Mouse (Mus musculus): ENCODE measurements at regions not wholly inside any gene's neighbourhood (a gene's known extent, or its start where the extent isn't known, plus 50 kb on each side); places are given as distances from the start of the nearest gene placed in this dataset.

GRCm38 (mm10) chr2:115342360-115342759 is 239.2 kb upstream of the BC052040 start:
- H3K27ac ChIP-seq (ENCODE audit: low read length) = no peak overlapping the region
- H3K36me3 ChIP-seq (ENCODE audit: control insufficient read depth, insufficient read depth) = no peaks in the 10 kb centered on the region
- 90% methylated on average over 14 of the region's 14 CpGs for WGBS
- ATAC-seq = no peak
- peaks cover 9% of the 10 kb centered on the region for H3K4me1 ChIP-seq (replicated peaks; ENCODE audit: control insufficient read depth, insufficient read depth, low read length)
- H3K9ac ChIP-seq (replicated peaks; ENCODE audit: low read depth, low read length) = no peak overlapping the region
- H3K27me3 ChIP-seq (replicated peaks; ENCODE audit: control insufficient read depth, insufficient read depth, low read length) = no peaks in the 10 kb centered on the region
- no peak overlapping the region for H3K4me3 ChIP-seq (replicated peaks; ENCODE audit: low read length)
- no peaks in the 10 kb centered on the region for H3K9me3 ChIP-seq (ENCODE audit: control insufficient read depth, low read length)
- no peak overlapping the region for H3K4me2 ChIP-seq (ENCODE audit: low read length)

- Histone ChIP-seq H3K27ac (ENCODE audit: low read length) (no peak overlapping the region), H3K9ac (replicated peaks; ENCODE audit: low read depth, low read length) (no peak overlapping the region), H3K27me3 (replicated peaks; ENCODE audit: control insufficient read depth, insufficient read depth, low read length) (no peaks in the 10 kb centered on the region), H3K4me2 (ENCODE audit: low read length) (peak overlapping the region; percentile 25; the same call in 1 of the 2 replicates), H3K9me3 (ENCODE audit: control insufficient read depth, low read length) (no peaks in the 10 kb centered on the region), H3K36me3 (ENCODE audit: control insufficient read depth, insufficient read depth) (no peaks in the 10 kb centered on the region), H3K4me1 (replicated peaks; ENCODE audit: control insufficient read depth, insufficient read depth, low read length) (peaks cover 5% of the 10 kb centered on the region), H3K4me3 (replicated peaks; ENCODE audit: low read length) (no peak overlapping the region)
- 33% methylated on average over 6 of the region's 6 CpGs for WGBS
- ATAC-seq = no peak
Observed at GRCm38 (mm10) chr2:115346551-115346950, 235.0 kb upstream of the BC052040 start.

- WGBS = 20% methylated on average over 2 of the region's 2 CpGs
- Histone ChIP-seq H3K27ac (ENCODE audit: low read length) (no peak overlapping the region), H3K4me3 (replicated peaks; ENCODE audit: low read length) (no peak overlapping the region), H3K9ac (replicated peaks; ENCODE audit: low read depth, low read length) (no peak overlapping the region), H3K36me3 (ENCODE audit: control insufficient read depth, insufficient read depth) (no peaks in the 10 kb centered on the region), H3K4me2 (ENCODE audit: low read length) (no peak overlapping the region), H3K27me3 (replicated peaks; ENCODE audit: control insufficient read depth, insufficient read depth, low read length) (no peaks in the 10 kb centered on the region), H3K9me3 (ENCODE audit: control insufficient read depth, low read length) (no peaks in the 10 kb centered on the region), H3K4me1 (replicated peaks; ENCODE audit: control insufficient read depth, insufficient read depth, low read length) (peaks cover 5% of the 10 kb centered on the region)
- no peak for ATAC-seq
Observed at GRCm38 (mm10) chr2:115348263-115348662, 233.3 kb upstream of the BC052040 start.

- H3K4me3 ChIP-seq (replicated peaks; ENCODE audit: low read length) = no peak overlapping the region
- H3K9ac ChIP-seq (replicated peaks; ENCODE audit: low read depth, low read length) = no peak overlapping the region
- H3K4me1 ChIP-seq (replicated peaks; ENCODE audit: control insufficient read depth, insufficient read depth, low read length) = no peaks in the 10 kb centered on the region
- H3K27me3 ChIP-seq (replicated peaks; ENCODE audit: control insufficient read depth, insufficient read depth, low read length) = no peaks in the 10 kb centered on the region
- H3K9me3 ChIP-seq (ENCODE audit: control insufficient read depth, low read length) = no peaks in the 10 kb centered on the region
- H3K27ac ChIP-seq (ENCODE audit: low read length) = no peak overlapping the region
- ATAC-seq = no peak
- WGBS = 89% methylated on average over 6 of the region's 6 CpGs
- no peak overlapping the region for H3K4me2 ChIP-seq (ENCODE audit: low read length)
- H3K36me3 ChIP-seq (ENCODE audit: control insufficient read depth, insufficient read depth) = no peaks in the 10 kb centered on the region
Observed at GRCm38 (mm10) chr2:115371072-115371471, 210.4 kb upstream of the BC052040 start.

GRCm38 (mm10) chr2:115375336-115375735 is 206.2 kb upstream of the BC052040 start:
- H3K4me3 ChIP-seq (replicated peaks; ENCODE audit: low read length) = no peak overlapping the region
- peak; percentile 62 for ATAC-seq
- no peak overlapping the region for H3K9ac ChIP-seq (replicated peaks; ENCODE audit: low read depth, low read length)
- no peaks in the 10 kb centered on the region for H3K27me3 ChIP-seq (replicated peaks; ENCODE audit: control insufficient read depth, insufficient read depth, low read length)
- H3K27ac ChIP-seq (ENCODE audit: low read length) = no peak overlapping the region
- 57% methylated on average over 5 of the region's 5 CpGs for WGBS
- H3K9me3 ChIP-seq (ENCODE audit: control insufficient read depth, low read length) = no peaks in the 10 kb centered on the region
- H3K36me3 ChIP-seq (ENCODE audit: control insufficient read depth, insufficient read depth) = no peaks in the 10 kb centered on the region
- H3K4me1 ChIP-seq (replicated peaks; ENCODE audit: control insufficient read depth, insufficient read depth, low read length) = no peaks in the 10 kb centered on the region
- no peak overlapping the region for H3K4me2 ChIP-seq (ENCODE audit: low read length)

- ATAC-seq = no peak
Observed at GRCm38 (mm10) chr2:115384414-115385180, 196.9 kb upstream of the BC052040 start.

GRCm38 (mm10) chr2:115385207-115386168 is 196.0 kb upstream of the BC052040 start:
- no peaks in the 10 kb centered on the region for H3K36me3 ChIP-seq (ENCODE audit: control insufficient read depth, insufficient read depth)
- no peaks in the 10 kb centered on the region for H3K27me3 ChIP-seq (replicated peaks; ENCODE audit: control insufficient read depth, insufficient read depth, low read length)
- peaks cover 8% of the 10 kb centered on the region for H3K4me1 ChIP-seq (replicated peaks; ENCODE audit: control insufficient read depth, insufficient read depth, low read length)
- 54% methylated on average over 16 of the region's 16 CpGs for WGBS
- no peak overlapping the region for H3K4me3 ChIP-seq (replicated peaks; ENCODE audit: low read length)
- no peak overlapping the region for H3K4me2 ChIP-seq (ENCODE audit: low read length)
- H3K9ac ChIP-seq (replicated peaks; ENCODE audit: low read depth, low read length) = no peak overlapping the region
- no peak for ATAC-seq
- no peaks in the 10 kb centered on the region for H3K9me3 ChIP-seq (ENCODE audit: control insufficient read depth, low read length)
- H3K27ac ChIP-seq (ENCODE audit: low read length) = no peak overlapping the region

More at GRCm38 (mm10) chr2:115384414-115385180, 196.9 kb upstream of the BC052040 start:
- Histone ChIP-seq H3K27ac (ENCODE audit: low read length) (no peak overlapping the region), H3K27me3 (replicated peaks; ENCODE audit: control insufficient read depth, insufficient read depth, low read length) (no peaks in the 10 kb centered on the region), H3K36me3 (ENCODE audit: control insufficient read depth, insufficient read depth) (no peaks in the 10 kb centered on the region), H3K9me3 (ENCODE audit: control insufficient read depth, low read length) (no peaks in the 10 kb centered on the region), H3K4me1 (replicated peaks; ENCODE audit: control insufficient read depth, insufficient read depth, low read length) (peaks cover 8% of the 10 kb centered on the region), H3K4me2 (ENCODE audit: low read length) (no peak overlapping the region), H3K4me3 (replicated peaks; ENCODE audit: low read length) (no peak overlapping the region), H3K9ac (replicated peaks; ENCODE audit: low read depth, low read length) (no peak overlapping the region)
- 27% methylated on average over 13 of the region's 13 CpGs for WGBS

GRCm38 (mm10) chr2:115391575-115391974 is 189.9 kb upstream of the BC052040 start:
- no peak overlapping the region for H3K27ac ChIP-seq (ENCODE audit: low read length)
- H3K9ac ChIP-seq (replicated peaks; ENCODE audit: low read depth, low read length) = no peak overlapping the region
- H3K4me3 ChIP-seq (replicated peaks; ENCODE audit: low read length) = no peak overlapping the region
- H3K27me3 ChIP-seq (replicated peaks; ENCODE audit: control insufficient read depth, insufficient read depth, low read length) = no peaks in the 10 kb centered on the region
- WGBS = 87% methylated on average over 7 of the region's 7 CpGs
- H3K9me3 ChIP-seq (ENCODE audit: control insufficient read depth, low read length) = no peaks in the 10 kb centered on the region
- H3K36me3 ChIP-seq (ENCODE audit: control insufficient read depth, insufficient read depth) = no peaks in the 10 kb centered on the region
- H3K4me2 ChIP-seq (ENCODE audit: low read length) = no peak overlapping the region
- ATAC-seq = no peak
- H3K4me1 ChIP-seq (replicated peaks; ENCODE audit: control insufficient read depth, insufficient read depth, low read length) = no peaks in the 10 kb centered on the region

- WGBS = 92% methylated on average over 8 of the region's 8 CpGs
- Histone ChIP-seq H3K36me3 (ENCODE audit: control insufficient read depth, insufficient read depth) (no peaks in the 10 kb centered on the region), H3K9me3 (ENCODE audit: control insufficient read depth, low read length) (no peaks in the 10 kb centered on the region), H3K4me3 (replicated peaks; ENCODE audit: low read length) (no peak overlapping the region), H3K27me3 (replicated peaks; ENCODE audit: control insufficient read depth, insufficient read depth, low read length) (no peaks in the 10 kb centered on the region), H3K27ac (ENCODE audit: low read length) (no peak overlapping the region), H3K4me1 (replicated peaks; ENCODE audit: control insufficient read depth, insufficient read depth, low read length) (no peaks in the 10 kb centered on the region), H3K4me2 (ENCODE audit: low read length) (no peak overlapping the region), H3K9ac (replicated peaks; ENCODE audit: low read depth, low read length) (no peak overlapping the region)
- ATAC-seq = no peak
Observed at GRCm38 (mm10) chr2:115392082-115392762, 189.3 kb upstream of the BC052040 start.
